Mouse (Mus musculus) midbrain, embryonic 12.5 days (tissue): ENCODE measurements around the gene Dennd1b. TPM values are rescaled to one million over a fixed set of nuclear protein-coding genes. Genes with fewer than 3 reads are reported as not detected.

Experiments
- ATAC-seq: fragments of 200-750 bp; cut with Nextera tagmentation; 2 replicates; pipeline ENCODE4 v1.8.0; 2017; ENCODE audit warnings: low read depth, moderate TSS enrichment, moderate library complexity; ENCODE audit not compliant: low FRiP score
- H3K27ac ChIP-seq: fragments of 300-500 bp; sonication (generic); replicated peaks from 2 replicates; pipeline ENCODE4 v1.5.1; 2016; ENCODE audit warnings: mild to moderate bottlenecking
- H3K27me3 ChIP-seq: fragments of 300-500 bp; sonication (generic); 2 replicates; pipeline ENCODE4 v1.6.1; 2016; ENCODE audit warnings: mild to moderate bottlenecking
- H3K36me3 ChIP-seq: fragments of 300-500 bp; sonication (generic); 2 replicates; pipeline ENCODE4 v1.6.1; 2016
- H3K4me1 ChIP-seq: fragments of 300-500 bp; sonication (generic); 2 replicates; pipeline ENCODE4 v1.6.1; 2016
- H3K4me2 ChIP-seq: fragments of 300-500 bp; sonication (generic); replicated peaks from 2 replicates; pipeline ENCODE4 v1.6.1; 2016; ENCODE audit warnings: mild to moderate bottlenecking, moderate library complexity
- H3K4me3 ChIP-seq: fragments of 300-500 bp; sonication (generic); 2 replicates; pipeline ENCODE4 v1.5.1; 2016; ENCODE audit warnings: mild to moderate bottlenecking
- H3K9ac ChIP-seq: fragments of 300-500 bp; sonication (generic); replicated peaks from 2 replicates; pipeline ENCODE4 v1.6.1; 2016; ENCODE audit warnings: mild to moderate bottlenecking, moderate library complexity
- H3K9me3 ChIP-seq: fragments of 300-500 bp; sonication (generic); 2 replicates; pipeline ENCODE4 v1.6.1; 2016; ENCODE audit warnings: mild to moderate bottlenecking
- WGBS: fragments of 180-500 bp; shearing (Covaris S2); methylation state at CpG from one replicate; pipeline ENCODE4 v1.1.7; 2016; 5-methylcytosine and 5-hydroxymethylcytosine counted together
- polyA plus RNA-seq: library from polyadenylated mRNA; unstranded; fragments of >200 nt; fragmentation: Nextera tagmentation; extraction: Ambion mirVana; gene quantifications from 2 replicates; pipeline ENCODE4 v1.2.1, GENCODE M21; 2016

Dennd1b gene
- polyA plus RNA-seq, 1 experiment from 2014 or later: 15.3 TPM

GRCm38 (mm10) chr1:138939579-138940139, 23.6 kb upstream of the Dennd1b start:
- no peak overlapping the region for H3K9ac ChIP-seq
- H3K27me3 ChIP-seq: no peaks in the 10 kb centered on the region
- no peaks in the 10 kb centered on the region for H3K4me1 ChIP-seq
- no peaks in the 10 kb centered on the region for H3K36me3 ChIP-seq
- H3K27ac ChIP-seq: no peak overlapping the region
- H3K4me2 ChIP-seq: no peak overlapping the region
- no peak for ATAC-seq
- no peak overlapping the region for H3K4me3 ChIP-seq
- WGBS: 81% methylated on average over 6 of the region's 6 CpGs
- H3K9me3 ChIP-seq: no peaks in the 10 kb centered on the region

- no peaks in the 10 kb centered on the region for H3K4me1 ChIP-seq
- no peak overlapping the region for H3K9ac ChIP-seq
- no peak for ATAC-seq
- no peak overlapping the region for H3K4me3 ChIP-seq
- WGBS: 92% methylated on average over 8 of the region's 8 CpGs
- H3K9me3 ChIP-seq: no peaks in the 10 kb centered on the region
- no peak overlapping the region for H3K4me2 ChIP-seq
- no peaks in the 10 kb centered on the region for H3K27me3 ChIP-seq
- no peak overlapping the region for H3K27ac ChIP-seq
- H3K36me3 ChIP-seq: no peaks in the 10 kb centered on the region
Observed at GRCm38 (mm10) chr1:138940407-138940806, 22.8 kb upstream of the Dennd1b start.

DNA sequence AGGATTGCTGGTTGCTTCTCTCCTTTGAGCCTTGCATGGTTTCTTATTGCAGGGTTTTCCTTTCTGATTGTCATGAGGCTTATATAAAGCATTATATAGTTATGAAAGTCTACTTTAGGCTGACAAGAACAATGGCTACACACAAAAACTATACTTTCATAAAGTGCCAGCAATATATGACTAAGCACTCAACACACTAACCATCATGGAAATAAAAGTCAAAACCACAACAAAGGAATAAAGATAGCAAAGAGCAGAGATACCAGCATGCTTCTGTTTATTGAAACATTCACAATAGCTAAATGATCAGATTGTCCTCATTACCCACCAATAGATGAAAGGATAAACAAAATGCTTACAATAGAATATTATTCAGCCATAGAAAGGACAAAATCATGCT, 11.1 kb upstream of the Dennd1b start:
- no peak overlapping the region for H3K9ac ChIP-seq
- no peak overlapping the region for H3K27ac ChIP-seq
- no peaks in the 10 kb centered on the region for H3K27me3 ChIP-seq
- no peak overlapping the region for H3K4me2 ChIP-seq
- no peak overlapping the region for H3K4me3 ChIP-seq
- H3K4me1 ChIP-seq: no peaks in the 10 kb centered on the region
- no peak for ATAC-seq
- no peaks in the 10 kb centered on the region for H3K36me3 ChIP-seq
- no peaks in the 10 kb centered on the region for H3K9me3 ChIP-seq

DNA sequence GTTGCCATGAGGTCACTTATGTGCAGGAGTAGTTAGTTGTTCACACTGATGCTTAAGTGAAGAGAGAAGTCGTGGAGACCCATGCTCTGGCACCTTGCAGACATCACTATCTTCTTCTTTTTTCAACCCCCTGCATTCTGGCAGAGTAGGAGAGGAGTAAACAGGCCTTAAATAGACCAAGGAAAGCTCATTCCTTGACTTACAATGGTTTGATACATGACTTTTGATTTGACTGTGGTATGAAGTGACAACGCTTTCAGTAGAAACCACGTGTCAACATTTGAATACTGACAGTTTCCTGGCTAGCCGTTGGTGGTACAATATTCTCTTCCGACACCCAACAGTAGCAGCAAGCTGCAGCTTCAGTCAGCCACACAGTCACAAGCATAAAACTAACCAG, 8.3 kb upstream of the Dennd1b start:
- Histone ChIP-seq H3K4me1 (no peaks in the 10 kb centered on the region), H3K36me3 (no peaks in the 10 kb centered on the region), H3K4me3 (no peak overlapping the region), H3K9ac (no peak overlapping the region), H3K9me3 (no peaks in the 10 kb centered on the region), H3K27ac (no peak overlapping the region), H3K4me2 (no peak overlapping the region), H3K27me3 (no peaks in the 10 kb centered on the region)
- 92% methylated on average over 5 of the region's 5 CpGs for WGBS
- ATAC-seq: no peak

- ATAC-seq: no peak
- Histone ChIP-seq H3K27me3 (no peaks in the 10 kb centered on the region), H3K9ac (no peak overlapping the region), H3K9me3 (no peaks in the 10 kb centered on the region), H3K27ac (no peak overlapping the region), H3K4me3 (no peak overlapping the region), H3K4me2 (no peak overlapping the region), H3K36me3 (no peaks in the 10 kb centered on the region), H3K4me1 (no peaks in the 10 kb centered on the region)
- 87% methylated on average over 4 of the region's 4 CpGs for WGBS
Observed at GRCm38 (mm10) chr1:138955455-138955854, 7.8 kb upstream of the Dennd1b start.

- H3K27me3 ChIP-seq: no peaks in the 10 kb centered on the region
- H3K4me3 ChIP-seq: no peak overlapping the region
- no peaks in the 10 kb centered on the region for H3K36me3 ChIP-seq
- H3K9me3 ChIP-seq: no peaks in the 10 kb centered on the region
- H3K4me1 ChIP-seq: no peaks in the 10 kb centered on the region
- no peak overlapping the region for H3K27ac ChIP-seq
- H3K4me2 ChIP-seq: no peak overlapping the region
- ATAC-seq: no peak
- H3K9ac ChIP-seq: no peak overlapping the region
Observed at GRCm38 (mm10) chr1:138956511-138956910, 6.7 kb upstream of the Dennd1b start.

- WGBS: 38% methylated on average over 4 of the region's 4 CpGs
- Histone ChIP-seq H3K4me1 (no peaks in the 10 kb centered on the region), H3K4me3 (no peak overlapping the region), H3K9ac (no peak overlapping the region), H3K9me3 (no peaks in the 10 kb centered on the region), H3K27ac (no peak overlapping the region), H3K27me3 (no peaks in the 10 kb centered on the region), H3K36me3 (no peaks in the 10 kb centered on the region), H3K4me2 (no peak overlapping the region)
- no peak for ATAC-seq
Observed at GRCm38 (mm10) chr1:138957111-138957510, 6.1 kb upstream of the Dennd1b start.

DNA sequence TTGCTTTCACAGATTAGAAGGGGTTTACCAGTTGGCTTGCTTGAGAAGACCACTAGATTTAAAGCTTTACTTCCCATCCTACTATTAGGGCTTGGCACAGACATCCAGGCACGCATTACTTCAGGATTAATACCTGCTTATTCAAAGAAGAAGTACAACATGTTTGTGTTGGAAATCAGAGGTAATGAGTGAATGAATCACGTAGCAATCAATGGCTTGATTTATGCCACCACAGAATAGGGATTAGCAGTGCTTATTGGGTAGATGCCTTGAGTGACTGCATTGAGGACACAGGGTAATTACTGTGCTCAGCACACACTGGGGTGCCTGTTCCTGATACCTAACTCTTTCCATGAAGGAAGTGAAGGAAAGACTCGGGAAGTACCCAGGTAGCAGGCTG, 4.4 kb upstream of the Dennd1b start:
- Histone ChIP-seq H3K27me3 (no peaks in the 10 kb centered on the region), H3K36me3 (no peaks in the 10 kb centered on the region), H3K9ac (no peak overlapping the region), H3K4me1 (0 out of 2 replicates have a peak, but pooled peaks cover 7% of the 10 kb centered on the region), H3K4me3 (no peak overlapping the region), H3K9me3 (no peaks in the 10 kb centered on the region), H3K27ac (no peak overlapping the region), H3K4me2 (no peak overlapping the region)
- 78% methylated on average over 3 of the region's 3 CpGs for WGBS
- ATAC-seq: no peak

GRCm38 (mm10) chr1:138959903-138960483, 3.2 kb upstream of the Dennd1b start:
- 0 out of 2 replicates have a peak, but pooled peaks cover 7% of the 10 kb centered on the region for H3K4me1 ChIP-seq
- no peaks in the 10 kb centered on the region for H3K27me3 ChIP-seq
- no peak for ATAC-seq
- no peak overlapping the region for H3K27ac ChIP-seq
- H3K4me2 ChIP-seq: no peak overlapping the region
- H3K4me3 ChIP-seq: no peak overlapping the region
- H3K9me3 ChIP-seq: no peaks in the 10 kb centered on the region
- 71% methylated on average over 4 of the region's 4 CpGs for WGBS
- no peaks in the 10 kb centered on the region for H3K36me3 ChIP-seq
- H3K9ac ChIP-seq: no peak overlapping the region

DNA sequence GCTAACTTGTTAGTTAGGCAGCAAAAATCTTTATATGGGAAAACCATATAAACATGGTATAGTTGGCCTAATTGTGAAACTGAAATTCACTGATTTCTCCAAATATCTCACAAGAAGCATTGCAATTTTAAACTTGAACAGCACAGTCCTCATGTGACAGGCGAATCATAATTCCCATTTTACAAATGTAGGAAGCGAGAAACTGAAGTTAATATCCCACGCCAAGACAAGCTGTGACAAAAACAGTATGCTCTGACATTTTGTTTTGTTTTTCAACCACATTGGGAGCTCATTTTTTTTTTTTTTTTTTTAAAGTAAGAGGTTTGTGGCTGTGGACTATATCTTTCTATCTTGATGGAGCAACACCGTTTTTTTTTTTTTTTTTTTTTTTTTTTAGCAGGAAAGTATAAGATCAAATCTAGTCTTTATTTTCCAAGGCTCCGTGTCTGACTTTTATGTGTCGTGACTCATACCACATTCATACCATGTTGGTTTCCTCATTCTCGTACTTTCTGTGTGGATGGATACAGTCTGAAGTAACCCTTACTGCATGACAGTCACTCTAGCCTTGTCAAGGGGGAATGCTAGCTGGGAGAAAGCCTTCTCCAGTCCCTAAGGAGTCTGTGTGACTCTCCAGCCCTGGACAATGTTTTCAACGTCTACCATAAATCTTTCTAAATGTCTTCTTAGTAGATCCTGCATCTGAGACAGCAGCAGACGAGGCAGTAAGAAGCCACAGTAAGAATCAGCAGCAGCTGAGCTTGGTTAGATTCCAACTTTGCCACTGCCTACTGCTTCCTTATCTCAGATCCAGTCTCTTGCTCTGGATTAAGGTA, 751 bp upstream of the Dennd1b start:
- 56% methylated on average over 9 of the region's 9 CpGs for WGBS
- peak overlapping the region; percentile 92 for H3K4me3 ChIP-seq
- no peak overlapping the region; the same call in 1 of the 2 replicates for H3K9ac ChIP-seq
- H3K27ac ChIP-seq: no peak overlapping the region
- no peaks in the 10 kb centered on the region for H3K9me3 ChIP-seq
- peaks cover 7% of the 10 kb centered on the region; the same call in 1 of the 2 replicates for H3K36me3 ChIP-seq
- H3K27me3 ChIP-seq: no peaks in the 10 kb centered on the region
- ATAC-seq: no peak
- H3K4me1 ChIP-seq: 0 out of 2 replicates have a peak, but pooled peaks cover 7% of the 10 kb centered on the region
- peak overlapping the region; percentile 75 for H3K4me2 ChIP-seq

DNA sequence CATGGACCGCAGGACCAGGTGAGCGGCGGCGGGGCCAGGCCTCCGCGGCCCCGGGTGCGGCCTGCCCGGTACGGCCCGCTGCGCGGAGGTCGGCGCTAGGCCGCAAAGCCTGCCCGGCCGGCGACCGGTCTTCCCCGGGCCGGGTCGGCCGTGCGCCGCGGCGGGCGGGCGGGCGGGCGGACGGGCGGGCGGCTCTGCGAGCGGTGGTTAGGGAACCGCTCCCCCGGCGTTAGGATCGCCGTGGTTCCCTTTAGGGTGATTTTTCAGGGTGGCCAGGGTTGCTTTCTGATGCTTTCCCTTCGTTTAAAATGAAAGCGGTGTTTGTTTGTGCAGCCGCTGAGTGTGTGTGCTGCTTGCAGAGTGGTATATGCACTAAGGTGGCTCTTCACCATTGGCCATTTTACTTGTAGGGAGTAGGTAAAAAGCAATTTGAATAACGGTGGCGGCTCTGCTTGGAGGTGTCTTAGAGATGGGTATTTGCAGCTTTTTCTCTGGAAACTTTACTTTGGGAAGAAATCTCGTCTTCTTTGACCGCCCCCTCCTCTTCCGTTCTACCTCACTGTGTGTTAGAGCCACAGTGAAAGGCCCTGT, 728 bp downstream of the Dennd1b start:
- Histone ChIP-seq H3K27me3 (no peaks in the 10 kb centered on the region), H3K9me3 (no peaks in the 10 kb centered on the region), H3K4me1 (0 out of 2 replicates have a peak, but pooled peaks cover 7% of the 10 kb centered on the region), H3K4me2 (peak overlapping the region; percentile 75), H3K27ac (peak overlapping the region; percentile 90), H3K4me3 (peak overlapping the region; percentile 92), H3K9ac (peak overlapping the region; percentile 96), H3K36me3 (peaks cover 7% of the 10 kb centered on the region; the same call in 1 of the 2 replicates)
- ATAC-seq: peak; percentile 91
- under 1% methylated on average over 30 of the region's 50 CpGs for WGBS

- no peak for ATAC-seq
- Histone ChIP-seq H3K4me3 (no peak overlapping the region), H3K27ac (no peak overlapping the region), H3K9ac (no peak overlapping the region), H3K4me1 (0 out of 2 replicates have a peak, but pooled peaks cover 7% of the 10 kb centered on the region), H3K9me3 (no peaks in the 10 kb centered on the region), H3K36me3 (peaks cover 7% of the 10 kb centered on the region; the same call in 1 of the 2 replicates), H3K4me2 (peak overlapping the region; percentile 30; the same call in 1 of the 2 replicates), H3K27me3 (no peaks in the 10 kb centered on the region)
Observed at GRCm38 (mm10) chr1:138965069-138965468, 1.8 kb downstream of the Dennd1b start.
